Mouse (Mus musculus) mature B cell (primary cell): Measurements from ENCODE around the gene Urod.

Experiments used
- in situ Hi-C: fragments of 300-500 bp; cut with MboI; formaldehyde crosslinking; loops from 2 replicates; pipeline ENCODE4 v1.14.3; 2019

Urod gene

DNA sequence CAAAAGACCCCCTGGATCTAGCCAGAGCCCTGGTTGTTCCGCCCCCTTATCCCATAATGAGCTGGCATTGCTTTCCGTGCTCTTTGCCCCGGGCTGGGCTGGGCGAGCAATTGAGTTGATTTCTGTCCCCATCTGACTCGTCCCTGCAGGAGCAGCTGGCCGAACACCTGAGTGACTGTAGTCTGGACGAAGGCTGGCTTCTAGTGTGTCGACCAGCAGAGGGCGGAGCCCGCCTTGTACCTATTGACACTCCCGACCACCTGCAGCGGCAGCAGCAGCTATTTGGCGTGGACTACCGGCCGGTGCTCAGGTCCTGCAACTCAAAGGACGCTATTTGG, 1.6 kb upstream of the Urod start:
- in situ Hi-C loops = loop anchor here (10.0 kb wide), 1 partner anchor 129 kb away; the partner anchor contains the start of genes Btbd19 and Tctex1d4

DNA sequence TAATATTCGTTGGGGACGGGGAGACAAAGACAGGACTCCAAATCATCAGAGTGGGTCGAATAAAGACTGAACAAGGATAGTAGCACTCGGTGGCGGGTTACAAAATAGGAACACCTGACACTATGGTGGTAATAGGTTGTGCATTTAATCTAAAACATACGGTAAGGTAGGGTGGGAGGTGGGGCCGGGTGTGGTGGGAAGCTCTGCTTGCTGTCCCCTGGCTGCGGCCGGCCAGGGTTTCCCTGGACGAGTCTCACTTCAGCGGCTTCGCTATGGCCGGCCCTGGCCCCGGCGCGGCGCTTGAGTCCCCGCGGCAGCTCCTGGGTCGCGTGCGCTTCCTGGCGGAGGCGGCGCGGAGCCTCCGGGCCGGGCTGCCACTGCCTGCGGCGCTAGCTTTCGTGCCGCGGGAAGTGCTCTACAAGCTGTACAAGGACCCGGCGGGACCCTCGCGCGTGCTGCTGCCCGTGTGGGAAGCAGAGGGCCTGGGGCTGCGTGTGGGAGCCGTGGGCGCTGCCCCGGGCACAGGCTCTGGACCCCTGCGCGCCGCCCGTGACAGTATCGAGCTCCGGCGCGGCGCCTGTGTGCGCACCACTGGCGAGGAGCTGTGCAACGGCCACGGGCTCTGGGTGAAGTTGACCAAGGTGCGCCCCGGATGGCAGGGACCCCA, 1.1 kb upstream of the Urod start, which contains the start of gene Hectd3:
TSS of gene Hectd3 (plus strand) at position 187 of the 667 bp plus-strand sequence.
- in situ Hi-C loops = loop anchor here (10.0 kb wide), 1 partner anchor 130 kb away; the partner anchor contains the start of genes Btbd19 and Tctex1d4

- in situ Hi-C loops = loop anchor here (10.0 kb wide), 1 partner anchor 133 kb away; the partner anchor contains the start of genes Btbd19 and Tctex1d4
Measured at GRCm38 (mm10) chr4:116991366-116991765, 2.8 kb downstream of the Urod start.

- in situ Hi-C loops = loop anchor here (10.0 kb wide), 2 partner anchors 135 to 165 kb away; partner anchors contain the start of genes Btbd19, Hpdl and Tctex1d4
Measured at GRCm38 (mm10) chr4:116989731-116990130, 4.5 kb downstream of the Urod start.

DNA sequence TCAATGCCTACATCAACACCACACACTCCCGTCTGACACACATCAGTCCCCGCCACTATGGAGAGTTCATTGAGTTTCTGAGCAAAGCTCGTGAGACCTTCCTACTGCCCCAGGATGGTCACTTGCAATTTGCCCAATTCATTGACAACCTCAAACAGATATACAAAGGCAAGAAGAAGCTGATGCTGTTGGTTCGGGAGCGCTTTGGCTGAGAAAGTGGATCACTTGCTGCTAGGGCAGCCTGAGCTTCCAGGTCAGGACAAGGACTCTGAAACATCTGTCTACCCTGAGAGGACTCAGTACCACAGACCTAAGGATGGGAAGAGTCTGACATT, 7.1 kb downstream of the Urod start:
- in situ Hi-C loops = loop anchor here (10.0 kb wide), 1 partner anchor 162 kb away; the partner anchor contains the start of gene Hpdl

- in situ Hi-C loops = loop anchor here (10.0 kb wide), 1 partner anchor 162 kb away; the partner anchor contains the start of gene Hpdl
Measured at GRCm38 (mm10) chr4:116986400-116987121, 7.7 kb downstream of the Urod start.

- in situ Hi-C loops = loop anchor here (10.0 kb wide), 1 partner anchor 161 kb away; the partner anchor contains the start of gene Hpdl
Measured at GRCm38 (mm10) chr4:116985681-116986080, 8.5 kb downstream of the Urod start.

DNA sequence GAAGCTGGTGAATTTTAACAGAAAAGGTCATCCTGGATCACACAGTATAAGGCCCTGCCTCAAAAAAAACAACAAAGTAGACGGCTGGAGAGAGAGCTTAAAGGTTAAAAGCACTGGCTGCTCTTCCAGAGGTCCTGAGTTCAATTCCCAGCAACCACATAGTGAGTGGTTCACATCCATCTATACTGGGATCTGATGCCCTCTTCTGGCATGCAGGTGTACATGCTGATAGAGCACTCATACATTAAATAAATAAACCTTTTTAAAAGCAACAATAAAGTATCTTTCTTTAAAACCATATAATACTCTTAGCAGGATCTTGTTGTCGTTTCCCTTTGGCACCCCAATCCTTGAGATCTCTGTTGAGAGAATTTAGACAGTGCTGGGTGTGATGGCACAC, 17.7 kb downstream of the Urod start:
- in situ Hi-C loops = no loop called here

GRCm38 (mm10) chr4:116954951-116955350, 39.3 kb downstream of the Urod start:
- in situ Hi-C loops = no loop called here

DNA sequence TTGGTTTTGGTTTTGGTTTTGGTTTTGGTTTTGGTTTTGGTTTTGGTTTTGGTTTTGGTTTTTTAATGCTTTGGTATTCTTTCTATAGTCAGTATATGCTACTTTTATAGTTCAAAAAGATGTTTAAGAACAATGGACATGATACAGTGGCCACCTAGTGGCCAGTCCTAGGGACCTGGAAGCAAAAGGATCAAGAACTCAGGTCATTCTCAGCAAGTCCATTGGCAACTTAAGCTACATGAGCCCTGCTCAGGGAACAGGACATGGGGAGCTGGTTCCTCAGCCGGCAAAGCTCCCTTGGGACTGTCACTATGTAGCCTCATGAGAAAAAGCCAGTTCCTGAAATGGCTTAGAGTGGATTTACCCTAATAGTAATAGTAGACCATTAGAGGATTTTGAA, 42.6 kb downstream of the Urod start:
- in situ Hi-C loops = no loop called here

GRCm38 (mm10) chr4:116944055-116944454, 50.2 kb downstream of the Urod start:
- in situ Hi-C loops = no loop called here

DNA sequence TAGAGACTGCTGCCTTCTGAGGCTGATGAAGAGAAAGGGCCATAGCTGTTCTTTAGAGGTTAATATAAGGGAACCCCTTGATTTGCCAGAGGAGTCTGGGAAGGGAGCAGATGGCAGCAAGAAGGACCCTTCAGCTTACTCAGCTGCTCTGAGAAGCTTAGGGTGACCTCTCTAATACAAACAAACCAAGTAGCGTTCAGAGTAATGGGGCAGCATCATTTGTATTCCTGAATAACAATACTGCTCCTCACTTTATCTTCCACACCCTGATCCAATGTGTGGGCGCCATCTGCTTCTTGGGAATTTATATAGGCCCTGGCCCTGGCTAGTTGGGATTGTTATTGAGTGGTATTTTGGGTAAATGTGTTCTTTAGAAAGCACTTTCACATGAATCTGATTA, 51.5 kb downstream of the Urod start:
- in situ Hi-C loops = no loop called here
